Mouse (Mus musculus) C2C12 (cell line): Measurements from ENCODE around the gene Spon1.

Source experiments
- CEBPB ChIP-seq: IDR thresholded peaks from one replicate; pipeline ENCODE4 v1.6.1; 2011; ENCODE audit warnings: low read depth, mild to moderate bottlenecking, control low read depth, moderate library complexity
- CTCF ChIP-seq: IDR thresholded peaks from one replicate; pipeline ENCODE4 v1.5.1; 2011; ENCODE audit not compliant: control insufficient read depth, insufficient read depth, insufficient read length
- FOSL1 ChIP-seq: IDR thresholded peaks from one replicate; pipeline ENCODE4 v1.8.0; 2011; ENCODE audit warnings: mild to moderate bottlenecking, low read length; ENCODE audit not compliant: poor library complexity, insufficient read depth, severe bottlenecking
- MAX ChIP-seq: IDR thresholded peaks from one replicate; pipeline ENCODE4 v1.6.1; 2011; ENCODE audit warnings: mild to moderate bottlenecking, control low read depth
- MYOD1 ChIP-seq: IDR thresholded peaks from one replicate; pipeline ENCODE4 v1.6.1; 2011; ENCODE audit warnings: low read depth; ENCODE audit not compliant: control insufficient read depth, insufficient read length
- MYOG ChIP-seq: IDR thresholded peaks from one replicate; pipeline ENCODE4 v1.6.1; 2011; ENCODE audit not compliant: control insufficient read depth, insufficient read length; ENCODE audit errors: extremely low read depth
- USF1 ChIP-seq: IDR thresholded peaks from one replicate; pipeline ENCODE4 v1.6.1; 2011; ENCODE audit warnings: low read depth, mild to moderate bottlenecking, control low read depth, moderate library complexity

DNA sequence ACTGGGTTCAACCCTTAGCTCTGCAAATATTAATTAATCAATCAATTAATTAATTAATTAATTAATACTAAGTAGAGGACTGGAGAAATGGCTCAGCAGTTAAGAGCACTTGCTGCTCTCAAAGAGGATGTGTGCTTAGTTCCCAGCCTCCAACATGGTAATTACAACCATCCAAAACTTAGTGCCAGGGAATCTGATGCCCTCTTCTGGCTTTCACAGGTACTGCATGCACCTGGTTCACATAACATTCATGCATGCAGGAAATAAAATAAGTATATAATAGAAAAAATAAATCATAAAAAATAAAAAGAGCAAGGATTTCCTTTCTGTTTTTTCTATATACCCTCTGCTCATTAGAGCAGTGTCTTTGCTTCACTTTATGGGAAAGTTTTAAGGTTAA is 132.6 kb downstream of the Spon1 start:
- TF ChIP-seq CTCF (no peak), USF1 (no peak), MYOG (no peak), MYOD1 (no peak), MAX (no peak), FOSL1 (no peak), CEBPB (no peak)
